Mouse (Mus musculus) urinary bladder, postnatal 36 days (tissue): ENCODE results near the gene Per3.

ENCODE experiments used
- DNase-seq, 2 experiments: peaks; one replicate each; pipeline ENCODE4 v3.0.0; 2022; ENCODE audit warnings: low spot score in 2 of 2, mixed read lengths in 1 of 2

Gene Per3

DNA sequence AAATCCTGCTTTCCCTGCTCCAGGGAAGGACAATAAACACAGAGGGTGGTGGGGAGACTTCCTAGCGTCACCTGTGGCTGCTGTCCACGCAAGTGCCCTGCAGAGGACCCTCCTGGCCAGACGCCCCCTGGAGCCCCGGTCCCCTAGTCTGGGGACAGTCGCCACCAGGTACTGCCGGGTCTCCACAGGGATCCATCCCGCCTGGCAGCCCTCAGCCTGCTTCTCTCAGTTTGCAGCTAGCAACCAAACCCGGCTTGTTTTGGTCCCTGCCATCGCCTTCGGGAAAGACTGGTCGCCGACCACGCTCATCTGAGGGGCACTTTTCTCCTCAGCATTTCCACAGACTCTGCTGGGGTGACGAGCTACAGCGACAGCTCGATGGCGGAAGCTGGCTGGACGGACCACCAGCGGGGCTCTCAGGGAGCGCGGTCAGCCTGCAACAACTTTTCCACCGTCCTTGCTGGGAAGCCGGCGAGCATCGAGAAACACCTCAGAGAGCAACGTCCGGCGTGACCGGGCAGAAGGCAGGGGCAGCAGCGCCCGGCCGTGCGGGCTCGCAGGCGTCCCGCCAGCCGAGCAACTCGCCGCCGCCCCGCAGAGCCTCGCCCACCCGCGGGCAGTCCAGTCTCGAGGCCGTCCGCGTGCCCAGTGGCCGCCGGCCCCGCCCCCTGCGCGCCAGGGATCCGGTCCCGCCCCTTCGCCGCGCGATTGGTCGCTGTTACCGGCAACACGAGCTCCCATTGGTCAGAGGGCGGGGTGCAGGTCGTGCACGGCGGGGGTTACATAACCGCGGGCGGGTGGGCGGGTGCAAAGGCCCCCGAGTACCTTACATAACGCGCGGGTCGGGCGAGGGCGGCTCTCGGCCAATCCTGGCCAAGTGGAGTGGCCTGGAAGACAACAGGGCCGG lies at the start of gene Per3:
TSS of gene Per3 (minus strand) at position 629 of the 907 bp plus-strand sequence.
- DNase-seq: peak; percentile 98

DNA sequence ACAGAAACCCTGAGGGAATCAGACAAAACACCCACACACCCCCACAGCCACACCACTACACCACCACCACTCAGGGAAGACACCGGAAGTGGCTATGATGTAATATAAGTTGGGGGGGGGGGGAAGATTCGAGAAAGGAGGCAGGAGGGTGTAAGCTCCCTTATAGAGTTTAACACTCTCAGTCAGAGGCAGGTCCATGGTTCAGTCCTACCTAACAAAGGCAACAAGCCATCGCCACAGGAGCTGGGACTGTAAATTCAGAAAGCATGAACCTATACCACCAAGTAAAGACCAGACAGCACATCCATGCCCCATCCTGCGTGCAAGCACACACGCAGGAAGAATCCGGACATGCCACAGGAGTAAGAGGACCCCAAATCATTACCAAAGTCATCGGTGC lies 44.8 kb upstream of the Per3 start, which contains the start of gene Gm13090:
TSS of gene Gm13090 (plus strand) at position 301 of the 400 bp plus-strand sequence.
- no peak for DNase-seq

DNA sequence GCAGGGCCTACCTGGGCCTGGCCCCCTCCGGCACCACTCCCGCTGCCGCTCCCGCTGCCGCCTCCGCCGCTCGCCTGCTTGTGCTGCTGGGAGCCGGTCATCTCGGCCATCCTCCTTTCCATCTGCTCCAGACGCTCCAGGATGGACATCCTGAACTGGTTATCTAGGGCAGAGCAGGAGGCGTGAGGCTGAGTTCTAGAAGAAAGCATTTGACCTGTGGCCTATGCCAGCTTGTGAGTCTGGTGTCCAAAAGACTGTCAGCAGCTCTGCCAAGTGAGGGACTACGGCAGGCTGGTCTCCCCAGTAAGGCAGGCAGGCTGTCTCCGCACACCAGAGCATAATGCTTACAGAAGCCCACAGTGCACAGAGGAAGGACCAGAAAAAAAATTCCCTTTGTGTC lies 44.4 kb upstream of the Per3 start:
- DNase-seq: no peak

DNA sequence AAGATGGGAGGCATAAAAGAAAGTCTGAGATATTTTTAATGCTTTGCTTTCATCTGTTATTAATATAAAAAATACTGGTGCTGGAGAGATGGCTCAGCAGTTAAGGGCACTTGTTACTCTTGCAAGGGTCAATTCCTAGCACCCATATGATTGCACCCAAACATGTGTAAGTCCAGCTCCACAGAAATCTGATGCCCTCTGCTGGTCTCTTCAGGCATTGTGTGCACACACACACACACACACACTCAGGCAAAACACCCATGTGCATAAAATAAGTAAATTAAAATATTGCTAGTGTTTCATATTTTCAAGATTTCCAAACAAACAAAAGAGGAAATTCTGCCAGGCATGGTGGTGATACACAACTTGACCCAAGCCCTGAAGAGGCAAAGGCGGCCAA lies 42.9 kb upstream of the Per3 start:
- no peak for DNase-seq

DNA sequence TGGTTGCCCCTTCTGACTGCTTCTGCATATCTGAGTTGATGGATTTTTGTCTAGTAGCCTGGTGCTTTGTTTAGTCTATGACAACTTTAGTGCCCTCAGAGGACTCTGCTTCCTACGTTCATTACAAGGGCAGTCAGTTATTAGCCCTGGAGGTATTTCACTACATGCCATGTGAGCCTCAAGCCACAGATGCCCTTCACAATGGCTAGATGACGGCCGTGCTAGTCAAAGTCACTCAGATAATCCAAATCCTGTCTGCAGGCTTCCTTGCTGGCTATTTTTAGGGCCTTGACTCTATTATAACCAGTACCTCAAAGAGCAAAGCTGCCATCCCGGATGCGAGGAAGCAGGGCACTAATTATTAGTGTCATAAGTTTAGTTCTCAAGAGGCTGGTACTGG lies 38.6 kb upstream of the Per3 start:
- DNase-seq: no peak

DNA sequence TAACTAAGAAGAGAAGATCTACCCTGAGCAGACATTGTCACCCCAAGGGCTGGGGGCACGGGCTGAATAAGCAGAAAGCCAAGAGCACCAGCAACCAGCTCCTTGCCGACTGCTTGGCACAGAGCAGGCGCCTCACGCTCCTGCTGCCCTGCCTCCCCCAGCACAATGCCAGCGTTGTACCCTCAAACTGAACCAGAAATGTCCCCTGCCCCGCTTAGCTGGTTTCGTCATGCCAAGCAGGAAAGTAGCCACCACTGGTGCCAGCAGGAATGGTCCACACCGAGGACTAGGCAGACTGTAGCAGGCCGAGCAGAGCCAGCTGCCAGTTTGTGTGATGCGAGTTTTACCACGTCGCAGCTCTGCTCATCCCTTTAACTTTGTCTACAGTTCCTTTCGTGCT lies 37.5 kb upstream of the Per3 start:
- DNase-seq: no peak

DNA sequence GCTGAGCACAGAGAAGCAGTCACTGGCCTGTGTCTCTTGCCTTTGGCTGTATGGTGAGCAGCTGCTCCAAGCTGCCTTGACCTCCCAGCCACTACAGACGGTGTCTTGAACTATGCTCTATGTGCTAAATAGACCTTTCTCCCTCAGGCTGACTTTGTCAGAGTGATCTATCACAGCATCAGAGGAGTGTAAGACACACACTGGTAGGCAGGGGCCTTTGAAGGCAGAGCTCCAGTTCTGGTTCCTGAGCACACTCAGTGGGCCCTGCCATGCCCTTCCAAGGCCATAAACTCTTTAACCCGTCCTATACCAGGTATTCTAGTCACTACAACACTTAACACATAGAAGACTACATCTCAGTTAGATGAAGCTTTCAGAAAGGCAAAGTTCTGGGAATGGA lies 36.9 kb upstream of the Per3 start:
- DNase-seq: no peak

DNA sequence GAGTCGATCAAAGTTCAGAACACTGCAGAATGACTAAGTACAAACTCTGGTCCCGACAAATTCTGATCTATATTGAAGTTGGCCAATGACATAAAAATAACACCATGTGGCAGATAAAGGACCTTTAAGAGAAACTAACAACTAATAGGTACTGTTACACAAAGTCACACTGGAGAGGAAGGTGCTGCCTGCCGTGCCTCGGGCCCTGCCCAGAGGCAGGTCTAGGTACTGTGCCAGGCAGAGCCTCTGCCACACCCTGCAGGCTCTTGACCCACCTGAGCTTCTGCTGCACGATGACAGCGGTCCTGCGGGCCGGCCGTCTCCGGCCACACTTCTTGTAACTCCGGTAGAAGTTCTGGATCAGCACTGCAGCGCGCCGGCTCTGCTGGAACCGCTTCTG lies 30.4 kb upstream of the Per3 start:
- no peak for DNase-seq

DNA sequence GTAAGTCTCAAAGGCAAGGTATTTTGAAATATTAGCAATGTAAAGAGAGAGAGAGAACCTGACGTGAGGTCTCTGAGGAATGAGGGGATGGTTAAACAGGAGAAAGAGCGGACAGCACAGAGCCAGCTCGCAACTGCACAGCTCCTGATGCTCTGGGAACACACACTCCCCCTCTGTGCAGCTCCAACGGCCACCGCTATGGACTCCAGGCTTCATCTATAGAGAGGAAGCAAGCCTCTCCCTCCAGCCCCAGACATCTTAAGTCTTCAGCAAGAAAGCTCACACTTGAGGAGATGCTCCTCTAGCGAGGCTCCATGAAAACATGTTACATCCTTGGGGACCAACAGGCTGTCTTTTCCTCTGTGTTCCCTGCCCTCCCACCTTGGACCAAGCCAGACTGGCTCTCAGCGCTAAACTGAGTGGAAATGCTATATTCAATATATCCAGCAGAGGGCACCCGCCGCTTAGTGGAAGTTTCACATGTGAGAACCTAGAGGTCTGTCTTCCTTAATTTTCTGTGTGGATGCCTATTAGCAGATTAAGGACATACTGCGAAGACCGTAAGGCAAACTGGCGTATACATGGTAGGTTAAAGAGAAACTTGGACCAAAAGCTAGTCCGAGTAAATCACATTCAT lies 28.8 kb upstream of the Per3 start:
- DNase-seq: peak; percentile 68 to 73

DNA sequence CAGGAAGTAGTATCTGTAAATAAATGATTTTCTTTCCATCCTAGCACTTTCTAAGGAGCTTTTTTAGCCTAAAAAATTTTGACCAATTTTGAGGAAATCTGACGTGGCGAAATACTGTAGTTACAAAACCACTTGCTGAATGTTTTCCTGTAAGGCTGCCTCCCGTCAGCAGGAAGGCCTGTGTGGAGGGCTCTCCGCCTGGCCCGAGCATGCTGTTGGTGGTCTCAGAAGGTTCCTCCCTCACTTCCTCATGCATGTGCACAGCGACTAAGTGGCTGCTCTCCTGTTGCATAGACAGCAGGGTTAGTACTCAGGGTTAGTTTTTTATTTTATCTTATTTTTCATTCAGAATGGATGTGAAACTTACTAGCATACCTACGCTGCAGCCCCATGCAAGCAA lies 26.5 kb upstream of the Per3 start:
- no peak for DNase-seq

DNA sequence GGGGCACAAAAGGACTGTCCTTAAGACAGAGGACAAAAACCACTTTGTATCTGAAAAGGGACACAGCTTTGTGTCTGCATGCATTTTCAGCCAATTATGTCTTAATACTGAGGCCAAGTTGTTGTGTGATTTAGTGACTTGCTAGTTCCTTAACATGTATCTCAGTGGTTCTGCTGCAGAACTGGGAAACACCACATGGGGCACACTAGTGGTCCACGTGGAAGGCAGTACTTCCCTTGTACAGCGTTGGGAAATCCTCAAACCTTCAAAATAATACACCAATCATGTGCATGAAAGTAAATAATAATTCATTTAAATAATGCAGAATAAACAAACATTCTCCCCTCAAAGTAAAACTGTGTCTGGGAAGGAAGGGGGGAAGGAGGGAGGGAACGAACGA lies 24.3 kb upstream of the Per3 start:
- DNase-seq: no peak

DNA sequence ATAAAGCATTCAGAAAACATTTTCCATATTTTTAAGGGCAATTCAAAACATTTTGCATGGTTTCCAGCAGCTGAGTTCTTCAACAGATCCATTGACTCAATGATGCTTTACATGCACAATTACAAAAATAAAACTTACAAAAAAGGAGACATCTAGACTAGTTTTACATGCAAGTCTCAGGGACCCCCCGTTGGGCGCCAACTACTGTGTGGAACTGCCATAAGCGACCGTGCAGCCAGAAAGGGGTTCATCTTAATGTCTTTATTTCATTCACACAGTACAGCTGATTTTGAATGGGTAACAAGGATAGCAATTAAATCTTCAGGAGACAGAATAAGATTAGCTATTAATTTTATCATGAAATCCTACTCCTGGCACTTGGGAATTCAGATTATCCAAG lies 15.1 kb upstream of the Per3 start:
- DNase-seq: no peak

DNA sequence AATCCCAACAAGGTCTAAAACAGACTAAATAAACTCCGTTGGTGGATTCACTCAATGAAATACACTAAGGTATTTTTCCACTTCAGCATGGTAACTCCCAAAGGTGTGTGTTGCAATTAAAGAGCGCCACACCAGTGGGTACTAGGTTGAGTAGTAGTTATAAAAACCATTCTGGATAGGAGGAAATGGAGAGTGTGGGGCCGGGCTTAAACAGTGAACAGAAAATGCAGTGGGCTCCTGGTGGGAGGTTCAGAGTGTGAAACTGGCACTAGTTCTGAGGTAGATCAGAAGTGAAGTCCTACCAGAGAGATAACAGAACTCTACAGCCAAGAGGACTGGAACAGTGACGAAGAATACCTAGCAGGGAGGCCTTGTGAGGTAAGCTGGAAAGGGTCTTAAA lies 14.2 kb upstream of the Per3 start:
- DNase-seq: no peak

DNA sequence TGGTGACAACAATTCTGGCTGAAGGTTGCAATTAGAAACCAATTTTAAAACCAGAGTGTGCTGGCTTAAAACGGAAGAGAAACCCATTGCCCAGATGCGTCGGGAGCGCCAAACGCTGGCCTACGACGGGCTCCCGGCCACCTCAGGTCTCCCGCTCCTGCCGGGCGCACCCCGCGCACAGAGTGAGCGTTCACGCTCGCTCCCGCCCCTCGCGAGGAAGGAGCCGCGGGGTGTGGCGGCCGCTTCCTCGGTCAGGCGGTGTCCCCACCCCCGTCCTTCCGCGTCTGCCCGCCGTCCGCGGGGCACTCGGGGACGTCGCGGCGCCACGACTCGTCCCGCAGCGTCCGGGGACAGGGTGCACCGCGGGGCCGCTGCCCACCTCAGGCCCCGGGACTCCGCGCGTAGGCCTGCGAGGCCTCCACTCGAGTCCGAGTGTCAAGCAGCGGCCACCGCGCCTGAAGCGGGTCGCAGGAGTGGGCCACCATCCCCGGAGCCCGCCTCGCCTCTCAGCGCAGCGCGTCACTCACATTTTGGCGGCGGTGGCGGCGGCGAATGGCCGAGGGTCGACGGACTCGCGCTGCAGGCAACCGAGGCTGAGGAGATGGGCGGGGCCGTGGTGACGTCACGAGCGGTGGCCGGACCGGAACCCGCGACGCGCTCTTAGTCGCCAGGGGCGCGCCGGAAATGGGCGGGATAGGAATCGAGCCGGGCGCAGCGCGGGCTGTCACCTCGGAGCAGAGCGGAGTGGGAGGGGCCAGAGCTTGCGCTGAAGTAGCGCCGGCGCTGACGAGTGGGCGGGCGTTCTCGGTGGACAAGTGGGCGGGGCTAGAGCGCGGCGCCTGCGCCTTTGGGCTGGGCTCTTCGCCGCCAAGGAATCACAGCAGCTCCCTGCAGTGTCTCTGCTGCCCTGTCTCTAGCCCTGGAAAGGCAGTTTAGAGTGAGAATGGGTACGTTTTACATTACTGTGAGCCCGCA lies 13.2 kb upstream of the Per3 start, which contains the start of gene Vamp3:
TSS of gene Vamp3 (minus strand) at position 617 of the 975 bp plus-strand sequence.
- DNase-seq: peak; percentile 97 to 99

DNA sequence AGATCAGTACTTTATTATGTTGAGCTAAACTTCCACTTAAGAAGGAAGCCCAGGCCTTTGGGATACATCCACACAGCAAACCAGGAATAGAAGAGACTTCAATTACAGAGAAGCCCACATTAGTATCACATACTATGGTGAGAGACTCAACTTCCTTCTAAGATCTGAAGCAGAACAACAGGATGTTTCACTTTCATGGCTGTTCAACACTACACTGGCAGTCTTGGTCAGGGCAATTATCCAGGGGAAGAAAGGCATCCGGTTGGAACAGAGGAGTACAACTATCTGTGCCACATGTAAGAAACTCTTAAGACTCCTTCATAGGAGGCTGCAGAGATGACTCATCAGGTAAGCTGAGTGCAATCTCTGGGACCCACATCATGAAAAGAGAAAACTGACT lies 6.7 kb upstream of the Per3 start:
- no peak for DNase-seq

DNA sequence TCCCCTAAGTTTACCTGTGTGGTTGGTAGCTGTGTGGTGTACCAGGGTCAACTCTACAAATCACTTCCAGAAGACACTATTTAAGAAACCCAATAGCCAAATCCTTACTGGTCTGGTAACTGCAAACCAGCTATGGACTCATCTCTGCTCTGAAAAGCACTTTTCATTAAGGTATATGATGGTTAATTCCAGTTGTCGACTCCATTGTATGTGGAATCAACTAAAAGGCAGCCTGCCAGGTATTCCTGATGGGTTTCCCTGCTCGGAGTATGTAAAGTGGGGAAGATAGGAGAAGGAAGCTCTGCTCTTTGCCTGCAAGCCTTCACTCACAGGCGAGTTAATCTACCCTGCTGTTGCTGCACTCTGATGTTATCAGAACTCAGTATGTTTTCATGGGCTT lies 2.1 kb upstream of the Per3 start:
- DNase-seq: no peak

DNA sequence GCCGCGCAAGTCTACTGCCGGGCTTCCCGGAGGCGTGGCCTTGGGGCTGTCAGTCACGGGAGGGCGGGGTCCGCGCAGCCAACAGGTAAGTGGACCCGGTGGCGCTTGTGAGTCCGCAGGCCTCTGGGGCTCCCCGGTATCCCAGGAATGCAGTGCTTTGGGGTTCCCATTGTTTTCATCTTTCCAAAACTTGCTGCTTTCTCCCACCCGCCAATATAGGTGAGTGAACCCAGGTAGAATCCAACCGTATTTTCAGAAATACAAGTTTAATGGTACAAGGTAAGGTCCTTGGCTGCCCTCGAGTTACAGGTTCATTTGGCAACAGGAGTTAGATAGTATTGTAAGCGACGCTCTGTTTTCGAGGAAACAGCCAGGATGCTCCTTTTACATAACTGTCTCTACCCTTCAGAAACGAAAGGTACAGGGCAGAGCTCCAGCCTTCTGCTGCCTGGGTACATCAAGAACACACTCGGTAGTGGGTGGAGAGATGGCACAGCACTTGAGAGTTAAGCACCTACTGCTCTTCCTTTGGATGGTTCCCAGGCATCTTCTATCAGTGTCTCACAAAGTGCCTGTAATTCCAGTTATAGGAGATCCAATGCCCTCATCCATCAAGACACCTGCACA lies 592 bp upstream of the Per3 start:
- DNase-seq: no peak

DNA sequence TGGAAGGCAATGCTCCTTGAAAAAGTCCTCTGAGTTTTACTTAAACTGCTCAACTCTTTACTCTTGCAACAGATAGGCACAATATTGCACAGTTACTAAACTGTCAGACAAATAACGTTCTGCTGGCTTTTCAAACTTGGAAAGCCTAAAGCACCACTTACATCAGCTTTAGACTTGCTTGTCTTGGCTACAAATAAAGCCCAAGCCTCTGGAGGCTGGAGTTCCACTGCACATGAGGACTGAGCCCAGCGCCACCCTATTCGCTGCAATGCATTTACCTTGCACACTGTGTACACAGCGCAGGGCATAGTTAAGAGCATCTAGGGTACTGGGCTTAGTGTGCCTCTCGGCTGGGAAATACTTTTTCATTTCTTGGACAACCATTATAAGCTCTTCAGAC lies 1.2 kb downstream of the Per3 start:
- DNase-seq: peak; percentile 17 to 59

DNA sequence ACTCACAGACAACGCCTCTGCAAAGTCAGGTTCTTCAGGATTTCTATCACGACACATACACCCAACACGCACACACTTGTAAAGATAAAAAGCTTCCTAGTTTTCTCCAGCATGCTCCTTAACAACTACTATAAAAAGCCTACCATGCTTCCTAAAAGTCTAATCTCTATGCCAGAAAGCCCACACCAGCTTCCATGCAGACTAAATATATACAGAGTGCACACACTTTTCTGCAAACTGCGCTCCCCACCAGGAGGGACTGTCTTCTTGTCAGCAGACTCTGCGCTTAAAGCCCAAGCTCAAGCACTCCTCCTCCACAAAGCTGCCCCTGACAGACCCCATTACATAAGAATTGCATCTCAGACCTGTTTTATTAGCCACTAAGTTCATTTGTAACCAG lies 3.0 kb downstream of the Per3 start:
- DNase-seq: no peak

DNA sequence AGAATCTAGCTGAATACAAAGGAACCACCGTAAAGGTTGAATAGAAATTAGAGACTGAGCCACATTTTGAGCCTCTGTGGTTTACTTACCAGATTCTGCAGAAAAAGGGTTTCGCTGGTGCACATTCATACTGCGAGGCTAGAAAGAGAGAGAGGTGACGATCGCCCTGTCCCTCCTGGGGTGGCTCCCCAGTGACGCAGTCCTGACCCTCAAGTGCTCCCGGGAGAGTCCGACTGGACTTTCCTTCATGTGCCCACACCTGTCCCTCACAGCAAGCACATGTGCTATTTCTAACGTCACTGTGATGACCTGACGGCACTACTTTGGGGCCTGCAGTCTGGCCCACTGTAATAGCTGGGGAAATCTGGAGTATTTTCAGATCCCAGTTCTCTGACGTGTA lies 6.7 kb downstream of the Per3 start:
- no peak for DNase-seq

DNA sequence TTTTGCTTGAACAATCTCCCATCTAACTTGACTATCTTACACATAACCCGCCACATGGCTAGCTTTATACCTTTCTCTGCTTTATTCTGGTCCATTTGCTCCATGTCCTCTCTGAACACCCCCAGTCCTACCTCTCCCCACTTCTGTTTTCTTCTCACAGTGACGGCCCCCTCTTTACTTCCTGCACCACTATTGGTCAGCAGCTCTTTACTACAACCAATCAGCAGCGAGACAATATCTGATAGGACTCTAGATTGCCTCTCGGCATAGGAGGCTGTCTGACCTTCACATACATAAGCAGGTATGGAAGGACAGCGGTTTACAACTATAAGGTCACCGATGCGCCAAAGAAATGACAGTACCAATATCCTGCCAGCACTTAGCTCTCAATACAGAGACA lies 7.9 kb downstream of the Per3 start:
- DNase-seq: no peak

DNA sequence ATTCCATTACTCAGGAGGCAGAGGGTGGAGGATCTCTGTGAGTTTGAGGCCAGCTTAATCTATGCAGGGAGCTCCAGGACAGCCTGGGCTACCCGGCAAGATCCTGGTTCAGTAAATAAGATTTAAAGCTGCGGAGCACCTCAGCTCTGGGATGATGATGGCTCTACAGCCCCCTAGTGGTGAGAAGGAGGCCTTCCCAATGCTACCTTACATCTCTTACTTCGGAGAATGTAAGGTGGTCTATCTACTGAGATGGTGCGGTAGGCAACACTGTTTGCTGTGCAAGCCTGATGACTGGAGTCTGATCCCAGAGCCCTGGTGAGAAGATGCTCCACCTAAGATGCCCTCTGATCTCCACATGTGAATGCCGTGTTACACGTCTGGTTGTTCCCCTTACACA lies 17.5 kb downstream of the Per3 start:
- no peak for DNase-seq
